Mouse (Mus musculus): ENCODE measurements around the gene Pear1. TPM values are rescaled to one million over a fixed set of nuclear protein-coding genes. Genes with fewer than 3 reads are reported as not detected.
"Not testable (repeated sequence)": the region's sequence is repeated elsewhere in the genome, so short reads cannot be mapped to it uniquely, and the experiment has no call there.

The Pear1 gene
- total RNA-seq (2021): 10 to 100 TPM; 11.1 TPM

DNA sequence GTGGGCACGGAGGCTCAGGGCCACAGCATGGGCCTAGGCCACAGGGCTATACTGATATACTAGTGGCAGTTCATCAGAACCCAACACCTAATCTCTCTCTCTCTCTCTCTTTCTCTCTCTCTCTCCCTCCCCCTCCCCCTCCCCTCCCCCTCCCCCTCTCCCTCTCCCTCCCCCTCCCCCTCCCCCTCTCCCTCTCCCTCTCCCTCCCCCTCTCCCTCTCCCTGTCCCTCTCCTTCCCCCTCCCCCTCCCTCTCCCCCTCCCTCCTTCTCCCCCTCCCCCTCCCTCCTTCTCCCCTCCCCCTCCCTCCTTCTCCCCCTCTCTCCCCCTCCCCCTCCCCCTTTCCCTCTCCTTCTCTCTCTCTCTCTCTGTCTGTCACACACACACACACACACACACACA lies at the start of gene Pear1:
Pear1 (minus strand) TSS at position 101 of the 400 bp plus-strand sequence.
- DNase-seq (ENCODE audit: extremely low spot score in 1 of 2, low spot score in 1 of 2): not testable (repeated sequence)

DNA sequence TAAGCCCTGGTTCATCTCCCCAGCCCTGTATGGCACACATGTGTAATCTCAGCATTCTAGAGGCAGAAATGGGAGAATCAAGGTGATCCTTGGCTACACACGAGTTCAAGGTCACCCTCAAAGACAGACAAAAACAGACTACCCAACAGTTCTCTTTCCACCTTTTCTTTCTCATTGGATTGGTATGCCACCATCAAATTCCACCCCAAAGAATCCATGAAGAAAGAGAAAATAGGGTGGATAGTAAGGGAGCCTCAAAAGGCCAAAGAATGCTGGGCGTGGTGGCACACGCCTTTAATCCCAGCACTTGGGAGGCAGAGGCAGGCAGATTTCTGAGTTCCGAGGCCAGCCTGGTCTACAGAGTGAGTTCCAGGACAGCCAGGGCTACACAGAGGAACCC lies 40.0 kb upstream of the Pear1 start:
- not testable (repeated sequence) for DNase-seq (ENCODE audit: extremely low spot score in 1 of 2, low spot score in 1 of 2)

DNA sequence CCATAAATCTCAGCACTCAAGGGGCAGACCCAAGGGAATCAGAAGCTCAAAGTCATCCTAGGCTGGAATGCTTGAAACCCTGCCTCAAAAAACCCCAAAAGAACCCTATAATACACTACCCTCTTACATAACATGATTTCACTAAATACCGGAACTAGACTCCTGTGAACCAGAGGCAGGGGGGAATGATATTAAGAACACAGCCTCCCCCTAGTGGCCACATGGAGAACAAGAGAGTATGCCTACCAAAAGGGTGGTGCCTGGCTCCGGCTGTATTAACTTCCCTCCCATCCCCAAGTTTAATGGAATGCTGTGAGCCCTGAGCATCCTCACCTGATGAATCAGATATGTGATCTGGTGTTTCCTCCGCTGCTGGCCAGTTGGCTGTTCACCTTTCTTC lies 35.7 kb upstream of the Pear1 start:
- peak; percentile 51 to 67 for DNase-seq (ENCODE audit: extremely low spot score in 1 of 2, low spot score in 1 of 2)

DNA sequence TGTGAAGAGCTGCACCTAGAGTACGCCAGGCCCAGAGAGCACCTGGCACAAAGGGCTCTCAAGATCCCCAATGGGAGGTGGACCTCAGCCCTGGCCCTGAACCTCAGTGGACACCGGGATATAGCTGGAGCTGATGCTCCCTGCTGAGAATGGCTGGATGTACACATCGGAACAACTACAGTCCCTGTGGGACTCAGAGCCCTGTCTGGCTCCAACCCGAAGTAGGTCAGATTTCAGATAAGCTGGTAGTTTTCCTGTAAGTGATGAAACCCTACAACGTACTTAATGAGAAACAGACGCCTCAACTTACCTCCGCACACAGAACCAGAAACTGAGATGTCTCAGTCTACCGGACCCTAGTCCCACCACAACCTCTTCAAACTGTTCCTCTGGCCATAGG lies 33.6 kb upstream of the Pear1 start:
- no peak for DNase-seq (ENCODE audit: extremely low spot score in 1 of 2, low spot score in 1 of 2)

DNA sequence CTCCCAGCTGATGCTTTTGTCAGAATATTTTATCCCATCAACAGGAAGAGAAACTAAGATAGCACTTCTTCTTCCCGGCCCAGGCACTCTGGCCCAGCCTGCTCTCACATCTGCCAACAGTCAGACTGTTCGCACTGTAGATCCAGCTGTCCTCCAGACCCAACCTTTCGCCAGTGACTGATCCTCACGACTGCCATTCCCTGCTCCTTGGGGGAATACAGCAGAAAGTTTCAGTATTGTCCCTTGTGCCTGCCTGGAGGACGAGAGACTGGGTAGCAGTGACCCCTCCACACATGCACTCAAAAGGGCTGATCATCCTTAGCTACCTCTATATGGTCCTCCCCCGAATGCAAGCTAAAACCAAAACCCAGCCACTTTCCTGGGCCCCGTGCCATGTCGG lies 31.8 kb upstream of the Pear1 start:
- no peak for DNase-seq (ENCODE audit: extremely low spot score in 1 of 2, low spot score in 1 of 2)

DNA sequence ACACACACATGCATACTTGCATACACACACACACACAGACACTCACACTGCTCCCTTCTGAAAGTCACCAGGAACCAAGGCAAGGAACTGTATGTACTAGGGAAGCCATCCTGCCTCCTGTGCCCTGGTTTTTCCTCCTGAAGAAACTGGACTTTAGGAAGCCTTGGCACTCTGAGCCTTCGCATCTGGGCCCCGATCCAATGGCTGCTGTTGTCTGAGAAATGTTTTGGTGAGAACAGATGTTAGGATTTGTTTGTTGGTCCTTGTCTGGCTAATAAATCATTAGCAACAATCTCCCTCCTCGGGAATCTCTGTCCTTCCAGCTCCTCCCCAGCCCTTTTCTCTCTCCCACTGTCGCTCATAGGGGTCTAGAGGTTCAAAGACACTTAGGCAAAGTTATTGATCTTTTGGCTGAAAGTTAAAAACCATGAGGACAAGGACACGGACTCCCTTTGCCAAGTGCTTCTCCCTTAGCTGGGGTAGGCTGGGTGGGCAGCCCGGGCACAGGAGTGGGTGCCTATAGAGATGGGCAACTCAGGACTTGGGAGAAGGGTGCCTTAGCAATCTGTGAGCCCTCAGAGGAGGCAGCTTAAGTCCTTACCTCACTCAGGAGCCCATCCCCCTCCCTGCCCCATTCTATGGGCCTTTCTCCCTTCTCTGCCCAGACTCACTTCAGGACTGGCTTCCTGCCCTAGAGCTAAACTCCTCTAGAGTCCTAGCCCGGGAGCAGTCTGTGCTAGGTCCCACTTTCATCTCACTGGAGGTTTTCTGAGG lies 30.9 kb upstream of the Pear1 start:
- DNase-seq (ENCODE audit: extremely low spot score in 1 of 2, low spot score in 1 of 2): no peak

DNA sequence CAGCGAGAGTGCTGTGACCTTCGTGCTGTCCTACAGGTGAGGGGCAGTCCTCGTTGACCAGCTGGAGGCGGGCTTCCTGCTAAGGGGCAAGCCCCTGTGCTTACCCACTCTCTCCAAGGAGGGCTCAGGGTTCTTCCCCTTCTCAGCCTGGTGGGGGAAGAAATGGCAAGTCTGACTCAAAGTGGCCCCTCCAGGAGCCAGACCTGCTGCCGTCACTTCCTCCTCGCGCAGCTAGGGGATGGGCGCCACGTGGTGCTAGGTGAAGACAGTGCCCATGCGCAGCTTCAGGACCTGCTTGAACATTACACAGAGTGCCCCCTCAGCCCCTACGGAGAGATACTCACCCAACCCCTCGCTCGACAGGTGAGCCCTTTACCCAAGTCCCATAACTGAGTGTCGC lies 25.0 kb upstream of the Pear1 start:
- no peak for DNase-seq (ENCODE audit: extremely low spot score in 1 of 2, low spot score in 1 of 2)

DNA sequence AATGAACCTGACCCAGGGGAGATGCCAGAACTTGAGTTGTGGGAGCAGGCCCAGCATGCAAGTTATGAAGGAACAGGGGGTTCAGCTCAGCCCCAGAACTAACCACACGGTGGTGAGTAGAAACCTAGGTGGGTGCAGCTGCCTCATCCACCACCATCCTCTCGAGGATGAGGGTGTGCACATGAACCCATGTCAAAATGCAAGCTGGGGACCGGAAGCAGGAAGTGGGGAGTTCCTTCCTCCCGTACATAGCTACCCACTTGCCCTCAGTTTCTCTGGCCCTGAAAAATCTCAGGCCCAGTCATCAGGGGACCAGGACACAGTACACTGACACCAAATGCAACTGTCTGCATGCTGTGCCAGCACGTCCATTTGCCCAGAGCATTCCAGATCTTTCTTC lies 23.6 kb upstream of the Pear1 start:
- no peak for DNase-seq (ENCODE audit: extremely low spot score in 1 of 2, low spot score in 1 of 2)

DNA sequence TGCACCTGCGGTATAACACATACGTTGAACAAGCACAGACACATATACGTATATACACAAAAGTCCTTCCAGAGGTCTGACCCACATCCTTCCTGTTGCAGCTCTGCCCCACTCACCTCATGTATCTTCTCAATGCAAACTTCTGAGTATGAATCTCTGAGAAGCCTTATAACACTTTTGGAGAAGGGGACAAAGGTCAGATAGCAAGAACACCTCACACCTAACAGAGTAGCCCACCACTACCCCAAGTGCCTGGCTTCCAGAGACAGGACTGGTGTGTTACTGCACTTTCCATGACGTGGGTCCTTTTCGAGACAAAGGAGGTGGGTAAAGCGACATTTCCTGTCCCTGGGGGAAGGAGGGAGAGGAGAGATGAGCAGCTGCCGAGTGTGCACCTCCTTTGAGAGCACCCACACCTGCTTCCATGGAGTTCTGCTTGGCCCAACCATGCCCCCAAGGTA lies 22.6 kb upstream of the Pear1 start, which contains the start of gene Sh2d2a:
Sh2d2a (plus strand) TSS at position 106 of the 461 bp plus-strand sequence.
- DNase-seq (ENCODE audit: extremely low spot score in 1 of 2, low spot score in 1 of 2): no peak

DNA sequence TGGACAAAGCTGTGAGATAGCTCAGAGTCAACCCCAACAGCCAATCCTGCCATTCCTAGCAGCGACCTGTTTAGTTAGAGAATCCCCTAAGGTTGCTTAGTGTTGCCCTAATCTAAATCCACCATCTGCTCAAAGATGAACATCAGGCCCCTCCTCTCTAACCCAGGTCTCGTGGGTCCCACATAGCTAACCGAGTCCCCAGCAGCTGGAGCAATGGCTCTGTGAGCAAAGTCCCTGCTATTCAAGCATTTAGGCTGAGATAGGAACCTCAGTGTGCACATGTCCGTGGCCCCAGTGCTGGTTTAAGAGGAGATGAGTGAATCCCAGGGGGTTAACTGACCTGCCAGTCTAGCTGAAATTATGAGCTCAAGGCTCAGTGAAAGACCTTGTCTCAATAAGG lies 22.1 kb upstream of the Pear1 start:
- DNase-seq (ENCODE audit: extremely low spot score in 1 of 2, low spot score in 1 of 2): no peak

DNA sequence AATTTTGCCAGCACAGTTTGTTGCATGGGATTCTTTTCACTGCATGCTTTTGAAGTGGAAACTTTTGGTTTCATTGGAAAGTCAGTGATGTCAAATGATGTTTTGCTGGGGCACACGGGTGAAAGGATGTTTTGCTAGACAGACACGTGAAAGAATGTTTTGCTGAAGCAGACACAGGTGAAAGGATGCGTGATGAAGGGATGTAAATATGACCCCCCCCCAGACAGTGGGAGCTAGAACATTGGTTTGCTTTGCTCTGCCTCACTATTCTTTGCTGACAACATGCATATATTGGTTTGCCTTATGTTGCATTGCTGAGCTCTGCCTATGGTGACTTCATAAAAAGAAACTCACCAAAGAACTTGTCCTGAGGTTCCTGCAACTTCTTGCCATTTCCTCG lies 20.9 kb upstream of the Pear1 start:
- DNase-seq (ENCODE audit: extremely low spot score in 1 of 2, low spot score in 1 of 2): no peak

DNA sequence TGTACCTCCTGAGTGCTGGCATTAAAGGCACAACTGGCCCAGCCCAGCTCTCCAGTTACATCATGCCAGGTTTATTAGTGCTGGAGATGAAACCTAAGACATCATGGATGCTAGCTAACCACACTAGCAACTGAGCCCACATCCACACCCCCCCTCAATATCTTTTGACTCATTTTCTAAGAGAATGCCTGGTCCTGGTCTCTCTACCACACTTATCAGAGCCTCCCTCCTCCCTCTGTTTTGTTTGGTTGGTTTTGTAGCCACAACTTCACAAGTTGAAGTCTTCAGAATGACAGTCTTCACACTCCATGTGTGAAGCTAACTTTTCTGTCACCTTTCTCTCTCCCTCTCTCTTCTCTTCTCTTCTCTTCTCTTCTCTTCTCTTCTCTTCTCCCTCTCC lies 16.8 kb upstream of the Pear1 start:
- no peak for DNase-seq (ENCODE audit: extremely low spot score in 1 of 2, low spot score in 1 of 2)

DNA sequence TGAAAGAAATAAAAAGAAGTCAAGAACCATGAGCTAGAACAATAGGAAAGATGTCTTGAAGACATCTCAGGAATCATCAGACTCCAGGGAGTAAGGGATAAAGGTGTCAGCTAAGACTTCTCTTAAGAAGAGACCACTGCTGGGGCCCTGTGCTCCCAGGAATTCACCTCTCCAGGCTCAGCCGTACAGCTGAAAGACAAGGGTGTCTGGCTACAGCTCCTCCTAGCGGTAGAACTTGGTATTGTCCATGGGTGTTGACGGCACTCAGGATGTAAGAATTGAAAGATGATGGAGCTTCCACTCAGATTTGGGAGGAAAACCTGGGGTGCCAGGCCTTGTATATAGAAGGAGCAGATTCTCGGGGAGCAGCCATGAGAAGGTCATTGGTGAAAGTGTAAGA lies 14.5 kb upstream of the Pear1 start:
- DNase-seq (ENCODE audit: extremely low spot score in 1 of 2, low spot score in 1 of 2): peak; percentile 74 to 96

DNA sequence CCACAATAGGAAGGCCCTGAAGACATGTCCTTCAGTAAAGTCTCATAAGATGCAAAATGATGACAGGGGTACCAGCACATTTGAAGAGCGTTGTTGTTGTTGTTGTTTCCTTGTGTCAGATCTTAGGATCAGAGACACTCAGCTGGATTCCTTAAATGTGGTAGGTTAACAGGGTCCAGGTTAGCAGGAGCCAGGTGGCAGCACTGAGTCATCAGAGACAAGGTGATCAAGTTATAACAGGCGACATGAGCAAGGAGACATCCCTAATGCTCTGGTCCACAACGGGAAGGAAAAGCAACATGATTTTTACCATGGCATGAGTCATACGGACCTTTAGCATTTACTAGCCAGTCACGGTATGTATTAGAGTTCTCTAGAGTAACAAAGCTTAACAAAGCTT lies 9.4 kb upstream of the Pear1 start:
- DNase-seq (ENCODE audit: extremely low spot score in 1 of 2, low spot score in 1 of 2): no peak

DNA sequence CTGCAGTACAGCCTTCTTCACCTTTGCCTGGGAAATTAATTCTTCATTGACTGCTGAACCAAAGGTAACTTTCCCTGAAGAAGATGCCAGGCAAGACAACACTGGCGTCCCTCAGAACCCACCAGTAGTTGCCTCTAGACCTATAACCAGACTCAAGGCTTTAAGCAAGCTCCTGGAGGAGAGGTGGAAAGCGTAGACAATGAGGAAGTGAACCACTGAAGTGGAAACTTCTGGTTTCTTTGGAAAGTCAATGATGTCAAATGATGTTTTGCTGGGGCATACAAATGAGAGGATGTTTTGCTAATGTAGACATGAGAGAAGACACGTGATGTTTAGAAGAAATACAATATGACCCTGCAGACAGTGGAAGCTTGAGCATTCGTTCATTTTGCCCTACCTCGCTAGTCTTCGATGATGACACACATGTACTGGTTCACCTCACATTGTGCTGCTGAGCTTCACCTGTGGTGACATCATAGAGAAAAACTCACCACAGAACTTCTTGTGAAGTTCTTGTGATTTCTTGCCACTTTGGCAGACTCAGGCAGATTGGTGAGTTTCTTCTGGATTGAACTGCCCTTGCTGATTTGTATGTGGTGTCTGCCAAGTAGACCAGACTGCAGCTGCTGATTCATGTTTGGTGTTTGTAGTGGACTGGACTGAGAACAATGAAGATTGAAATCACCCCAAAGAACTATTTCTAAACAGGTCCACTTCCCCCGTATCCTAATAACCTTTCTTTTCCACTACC lies 8.2 kb upstream of the Pear1 start:
- no peak for DNase-seq (ENCODE audit: extremely low spot score in 1 of 2, low spot score in 1 of 2)

DNA sequence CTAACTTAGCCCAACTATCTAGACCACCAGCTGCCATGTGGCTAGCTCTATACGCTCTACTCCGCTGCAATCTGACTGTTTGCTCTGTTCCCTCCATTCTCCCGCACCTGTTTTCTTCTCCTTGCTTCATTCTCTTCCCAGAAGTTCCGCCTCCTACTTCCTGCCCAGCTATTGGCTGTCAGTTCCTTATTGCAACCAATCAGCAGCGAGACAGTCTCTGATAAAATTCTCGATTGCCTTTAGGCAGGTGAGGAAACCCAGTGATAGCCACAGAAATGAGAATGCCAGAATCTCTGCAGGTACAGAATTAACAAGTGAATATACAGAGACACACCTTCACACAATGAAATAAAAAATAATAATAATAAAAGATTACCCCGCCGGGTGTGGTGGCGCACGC lies 4.9 kb upstream of the Pear1 start:
- DNase-seq (ENCODE audit: extremely low spot score in 1 of 2, low spot score in 1 of 2): no peak

DNA sequence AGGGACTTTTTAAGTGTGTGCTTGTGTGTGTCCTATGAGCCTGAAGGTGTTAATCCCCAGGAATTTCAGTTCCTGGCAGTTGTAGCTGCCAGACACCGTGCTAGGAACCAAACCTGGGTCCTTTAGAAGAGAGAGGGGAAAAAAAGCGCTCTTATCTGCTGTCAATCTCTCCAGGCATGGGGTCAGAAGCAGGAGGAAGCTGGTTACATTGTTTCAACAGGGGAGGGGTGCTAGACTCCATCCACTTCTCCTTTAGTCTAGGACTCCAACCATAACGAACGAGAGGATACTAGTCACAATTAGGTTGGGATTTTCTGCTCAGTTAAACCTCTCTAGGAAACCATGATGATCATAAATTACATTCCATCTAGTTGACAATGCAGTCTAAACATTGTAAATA lies 4.3 kb upstream of the Pear1 start:
- DNase-seq (ENCODE audit: extremely low spot score in 1 of 2, low spot score in 1 of 2): no peak

DNA sequence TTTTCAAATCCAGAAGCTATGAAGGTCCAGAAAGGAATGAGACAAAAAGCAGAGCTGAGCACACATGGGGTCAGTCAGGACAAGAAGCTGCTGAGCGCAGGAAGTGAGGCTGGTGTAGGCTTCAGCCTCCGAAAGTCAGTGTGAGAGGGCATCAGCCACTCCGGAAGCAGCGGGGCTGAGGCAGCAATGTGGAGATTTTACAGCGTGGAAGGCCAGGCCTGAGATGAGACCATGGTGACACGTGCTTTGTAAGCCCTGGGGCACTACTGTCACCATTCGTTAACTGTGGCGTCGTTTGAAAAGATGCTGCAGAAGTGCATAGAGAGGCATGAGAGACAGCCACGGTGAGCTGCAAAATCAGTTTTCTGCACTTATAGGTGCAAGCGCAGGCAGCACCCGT lies 5.9 kb downstream of the Pear1 start:
- no peak for DNase-seq (ENCODE audit: extremely low spot score in 1 of 2, low spot score in 1 of 2)

DNA sequence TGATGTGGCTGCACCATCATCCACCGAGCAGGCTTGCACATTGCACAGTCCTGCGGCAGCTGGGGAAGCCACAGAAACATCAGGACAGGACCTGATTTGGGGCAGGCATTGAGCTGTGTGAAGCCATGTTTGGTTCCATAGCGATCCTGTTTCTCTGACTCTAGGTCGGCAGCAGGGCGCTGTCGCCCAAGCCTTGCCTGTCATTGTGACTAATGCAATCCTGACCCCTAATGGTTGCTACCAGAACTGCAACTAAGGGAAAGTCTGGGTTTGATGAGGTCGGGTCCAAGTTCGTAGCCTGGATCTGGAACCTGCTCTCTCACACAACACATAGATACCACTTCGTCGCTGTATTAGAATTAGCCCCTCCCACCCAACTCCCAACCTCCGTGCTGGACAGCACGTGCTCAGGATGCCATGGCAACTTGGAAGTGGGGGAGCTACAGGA lies 7.4 kb downstream of the Pear1 start:
- peak; percentile 46 to 81 for DNase-seq (ENCODE audit: extremely low spot score in 1 of 2, low spot score in 1 of 2)

DNA sequence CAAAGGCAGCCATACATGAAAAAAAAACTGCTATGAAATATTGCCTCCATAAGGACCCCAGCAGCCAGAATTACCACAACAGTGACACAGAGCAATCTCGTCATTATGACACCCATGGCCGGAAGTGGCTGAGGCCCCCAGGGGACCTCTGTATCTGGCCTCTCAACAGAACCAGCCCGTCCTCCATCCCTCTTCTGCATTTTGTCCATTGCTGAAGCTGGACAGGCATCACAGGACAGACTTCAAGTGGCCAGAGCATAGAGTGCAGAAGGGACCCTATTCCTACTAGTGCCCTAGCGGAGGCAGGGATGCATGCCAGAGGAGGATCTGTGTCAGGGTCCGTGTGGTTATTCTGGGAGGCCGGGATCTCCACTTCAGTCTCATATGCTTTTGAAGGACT lies 7.9 kb downstream of the Pear1 start:
- no peak for DNase-seq (ENCODE audit: extremely low spot score in 1 of 2, low spot score in 1 of 2)

DNA sequence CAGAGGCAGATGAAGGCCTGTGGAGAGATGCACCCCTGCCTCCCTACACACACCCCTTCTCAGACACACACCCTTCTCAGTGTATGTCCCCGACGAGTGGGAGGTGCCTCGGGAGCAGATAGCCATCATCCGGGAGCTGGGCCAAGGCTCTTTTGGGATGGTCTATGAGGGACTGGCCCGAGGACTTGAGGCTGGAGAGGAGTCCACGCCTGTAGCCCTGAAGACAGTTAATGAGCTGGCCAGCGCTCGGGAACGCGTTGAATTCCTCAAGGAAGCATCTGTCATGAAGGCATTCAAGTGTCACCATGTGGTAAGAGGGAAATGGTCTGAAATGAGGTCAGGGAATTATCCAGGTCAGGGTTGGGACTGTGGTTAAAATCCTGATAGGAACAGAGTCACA lies 11.2 kb downstream of the Pear1 start:
- no peak for DNase-seq (ENCODE audit: extremely low spot score in 1 of 2, low spot score in 1 of 2)

DNA sequence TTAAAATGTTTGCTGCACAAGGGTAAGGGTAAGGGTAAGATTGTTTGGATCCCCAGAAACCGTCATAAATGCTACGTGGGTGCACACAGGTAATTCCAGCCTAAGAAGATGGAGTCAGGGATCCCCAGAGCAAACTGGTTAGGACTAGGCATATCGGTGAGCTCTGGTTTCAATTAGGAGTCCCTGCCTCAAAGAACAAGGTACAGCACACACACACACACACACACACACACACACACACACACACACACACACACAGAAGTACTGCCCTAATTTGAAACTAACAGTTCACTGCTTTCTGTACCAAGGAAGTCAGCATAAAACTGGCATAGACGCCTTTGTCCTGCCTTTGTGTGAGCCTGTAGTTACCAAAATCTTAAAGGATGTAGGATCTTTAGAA lies 11.7 kb downstream of the Pear1 start:
- no peak for DNase-seq (ENCODE audit: extremely low spot score in 1 of 2, low spot score in 1 of 2)

Measured in layer of hippocampus, postnatal 25 days (tissue).